Mouse (Mus musculus): ENCODE measurements around the gene Iqgap3.

The Iqgap3 gene

DNA sequence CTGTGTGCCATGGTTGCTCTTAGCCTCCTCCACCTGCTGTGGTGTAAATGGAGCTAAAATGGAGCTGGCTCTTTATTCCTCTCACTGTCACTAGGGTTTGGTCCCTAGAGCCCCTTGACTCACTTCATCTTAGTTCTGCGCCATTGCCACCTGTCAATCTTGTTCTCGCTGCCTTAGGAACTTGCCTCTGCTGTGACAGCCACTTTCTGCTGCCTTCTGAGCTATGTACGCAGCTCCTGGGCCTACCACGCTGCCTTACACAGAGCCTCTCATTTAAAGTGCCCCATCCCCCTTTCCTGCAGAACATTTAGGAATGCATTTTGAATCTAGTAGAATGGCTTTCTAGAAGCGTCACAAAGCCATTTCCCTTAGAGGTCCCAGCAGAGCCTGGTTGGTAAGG, 12.4 kb downstream of the Iqgap3 start:
- DNase-seq (ENCODE audit: low read depth, low spot score), result no peak

DNA sequence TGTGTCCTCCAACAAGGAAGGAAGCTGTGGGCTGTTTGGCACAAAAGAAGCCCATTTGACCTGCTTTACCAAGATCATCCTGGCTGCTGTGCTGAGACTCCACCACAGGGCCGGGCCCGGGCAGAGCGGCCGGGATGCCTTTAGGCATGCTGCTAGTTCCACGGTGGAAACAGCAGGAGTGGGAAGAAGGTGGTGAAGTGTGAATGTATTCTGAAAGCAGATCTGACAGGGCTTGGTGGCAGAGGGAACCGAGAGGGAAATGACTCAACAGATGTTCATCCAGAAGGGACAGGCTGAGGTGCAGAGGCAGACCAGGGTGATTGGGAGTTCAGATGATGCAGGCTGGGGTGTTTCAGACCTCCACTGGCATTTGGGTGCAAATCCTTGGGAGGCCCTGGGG, 15.9 kb downstream of the Iqgap3 start:
- DNase-seq (ENCODE audit: low read depth, low spot score), result no peak

DNA sequence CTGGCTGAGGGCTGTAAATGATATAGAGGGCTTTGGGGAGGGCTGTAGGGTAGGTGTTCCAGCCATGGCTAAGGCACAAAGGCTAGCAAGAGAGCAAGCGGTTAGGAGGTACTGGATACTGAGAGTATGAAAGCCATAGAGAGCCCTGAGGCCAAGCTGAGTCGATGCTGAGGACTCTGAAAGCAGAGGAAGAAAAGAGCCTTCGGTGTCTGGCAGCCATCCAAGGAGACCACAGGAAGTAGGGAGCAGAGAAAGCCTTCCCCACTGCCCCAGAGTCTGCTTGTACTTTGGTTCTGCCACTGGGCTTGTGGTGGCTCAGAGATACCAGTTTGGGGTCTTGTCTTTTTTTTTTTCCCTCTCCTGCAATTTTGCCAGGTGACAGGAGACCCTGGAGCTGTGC, 18.5 kb downstream of the Iqgap3 start:
- no peak for DNase-seq (ENCODE audit: low read depth, low spot score)

DNA sequence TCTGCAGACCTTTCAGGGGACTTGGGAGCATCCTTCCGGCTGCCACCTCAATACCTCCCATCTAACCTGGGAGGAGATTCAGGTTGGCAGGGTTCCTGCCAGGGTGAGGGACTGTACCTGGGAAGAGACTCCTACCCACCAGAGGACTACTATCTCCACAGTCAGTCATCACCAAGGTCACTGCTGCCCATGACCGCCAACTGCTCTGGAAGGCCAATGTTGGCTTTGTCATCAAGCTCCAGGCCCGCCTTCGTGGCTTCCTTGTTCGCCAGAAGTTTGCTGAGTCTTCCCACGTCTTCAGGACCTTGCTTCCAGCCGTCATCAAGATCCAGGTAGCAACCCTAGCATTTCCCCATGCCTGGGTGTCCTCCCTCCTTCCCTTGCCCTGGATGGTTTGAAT, 20.0 kb downstream of the Iqgap3 start:
- no peak for DNase-seq (ENCODE audit: low read depth, low spot score)

DNA sequence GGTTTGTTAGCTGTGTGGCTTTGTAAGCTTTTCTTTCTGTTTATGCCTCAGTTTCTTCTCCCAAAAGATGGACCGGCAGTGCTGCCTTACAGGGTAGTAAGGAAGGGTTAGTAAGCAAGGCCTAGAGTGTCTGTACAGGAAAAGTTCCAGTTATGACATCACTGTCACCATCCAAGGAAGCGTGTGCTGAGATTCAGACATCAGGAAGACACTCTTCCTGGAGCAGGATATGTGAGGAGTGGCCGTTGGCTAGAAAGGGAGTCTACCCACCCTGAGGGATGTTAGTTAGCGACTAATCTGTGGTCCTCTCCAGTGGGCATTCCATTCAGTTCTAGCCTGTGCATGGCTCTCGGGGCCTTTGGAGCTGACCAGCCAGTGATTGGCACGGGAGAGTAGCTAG, 20.4 kb downstream of the Iqgap3 start:
- no peak for DNase-seq (ENCODE audit: low read depth, low spot score)

DNA sequence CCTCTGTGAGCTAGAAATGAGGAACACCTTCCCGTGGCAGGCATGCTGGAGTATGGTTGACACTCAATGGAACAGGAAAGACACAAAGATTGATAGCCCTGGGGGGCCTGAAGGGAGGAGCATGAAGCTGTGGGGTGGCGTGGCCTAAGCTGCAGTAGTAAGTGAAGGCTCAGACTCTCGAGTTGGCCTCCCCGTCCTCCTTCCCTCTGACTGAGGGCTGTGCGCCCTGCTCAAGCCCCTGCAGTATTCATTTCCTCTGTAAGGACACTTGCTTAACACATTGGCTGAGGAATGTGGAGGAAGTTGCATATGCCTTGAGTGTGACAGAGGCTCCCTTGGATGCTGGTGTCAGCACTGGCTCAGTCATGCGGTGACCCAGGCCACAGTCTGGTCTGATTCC, 20.8 kb downstream of the Iqgap3 start:
- no peak for DNase-seq (ENCODE audit: low read depth, low spot score)

DNA sequence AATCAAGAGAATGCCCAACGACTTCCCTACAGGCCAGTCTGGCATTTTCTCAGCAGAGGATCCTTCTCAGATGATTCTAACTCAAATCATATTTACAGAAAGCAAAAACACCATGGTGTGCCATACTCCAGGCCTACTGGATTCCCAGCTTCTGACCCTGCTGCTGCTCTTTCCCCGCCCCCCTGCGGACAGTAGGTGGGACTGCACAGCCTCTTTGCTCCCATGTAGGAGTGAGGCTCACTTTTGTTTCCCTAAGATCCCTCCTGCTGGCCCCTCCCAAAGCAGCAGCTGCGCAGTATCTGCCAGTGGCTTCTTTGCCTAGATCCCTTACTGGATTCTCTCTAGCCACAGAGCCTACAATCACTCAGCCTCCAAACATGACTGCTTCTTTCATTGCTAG, 24.4 kb downstream of the Iqgap3 start:
- no peak for DNase-seq (ENCODE audit: low read depth, low spot score)

DNA sequence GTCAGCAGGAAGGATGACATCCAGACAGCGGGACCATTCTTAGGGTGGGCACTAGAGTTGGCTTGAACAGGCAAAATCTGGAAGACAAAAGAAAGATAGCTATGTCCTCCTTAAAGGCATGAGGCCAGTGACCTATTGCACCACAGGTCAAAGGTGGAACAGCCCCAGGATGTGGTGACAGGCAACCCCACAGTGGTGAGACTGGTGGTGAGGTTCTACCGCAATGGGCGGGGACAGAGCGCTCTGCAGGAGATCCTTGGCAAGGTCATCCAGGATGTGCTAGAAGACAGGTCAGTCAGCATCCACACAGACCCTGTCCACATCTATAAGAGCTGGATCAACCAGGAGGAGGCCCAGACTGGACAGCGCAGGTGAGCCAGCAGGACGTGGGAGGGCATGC, 27.4 kb downstream of the Iqgap3 start:
- DNase-seq (ENCODE audit: low read depth, low spot score), result no peak

DNA sequence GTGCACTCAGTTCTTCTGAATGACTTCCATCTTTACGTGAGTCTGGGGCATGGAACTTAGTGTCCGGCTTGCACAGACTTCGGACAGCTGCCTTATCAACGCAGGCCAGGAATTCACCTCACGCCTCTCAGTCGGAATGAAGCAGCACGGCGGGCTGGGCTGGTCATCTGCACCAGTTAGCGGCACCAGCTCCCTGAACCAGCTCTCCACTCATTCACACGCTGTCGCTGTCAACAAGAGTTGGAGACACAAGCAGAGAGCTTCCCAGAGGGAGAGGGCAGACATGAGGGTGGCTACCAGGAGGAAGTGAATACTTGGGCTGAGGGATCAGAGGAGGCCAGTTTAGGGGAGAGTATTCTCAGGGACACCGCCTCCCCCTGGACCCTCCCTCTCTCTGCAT, 32.6 kb downstream of the Iqgap3 start:
- DNase-seq (ENCODE audit: low read depth, low spot score), result no peak

DNA sequence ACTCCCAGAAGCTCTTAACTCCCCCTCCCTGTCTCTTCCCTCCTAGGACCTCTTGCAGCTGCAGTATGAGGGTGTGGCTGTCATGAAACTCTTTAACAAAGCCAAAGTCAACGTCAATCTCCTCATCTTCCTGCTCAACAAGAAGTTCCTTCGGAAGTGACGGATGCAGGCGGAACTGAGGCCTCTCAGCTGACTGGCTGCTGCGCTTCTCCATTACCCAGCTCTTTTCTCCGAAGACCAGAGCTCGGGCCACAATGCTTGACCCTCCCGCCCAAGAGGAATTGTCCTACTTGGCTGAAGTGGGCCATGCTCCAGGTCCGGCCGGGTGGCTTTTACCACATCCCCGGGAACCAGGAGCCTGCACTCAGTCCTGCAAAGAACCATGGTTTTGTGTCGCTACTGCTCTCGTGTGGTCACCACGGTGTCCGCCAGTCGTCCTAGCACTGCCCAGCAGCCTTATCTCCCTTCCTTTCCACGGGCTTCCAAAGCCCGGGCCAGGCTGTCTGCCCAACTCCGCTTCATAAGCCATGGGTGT, 38.4 kb downstream of the Iqgap3 start:
- DNase-seq (ENCODE audit: low read depth, low spot score), result no peak

DNA sequence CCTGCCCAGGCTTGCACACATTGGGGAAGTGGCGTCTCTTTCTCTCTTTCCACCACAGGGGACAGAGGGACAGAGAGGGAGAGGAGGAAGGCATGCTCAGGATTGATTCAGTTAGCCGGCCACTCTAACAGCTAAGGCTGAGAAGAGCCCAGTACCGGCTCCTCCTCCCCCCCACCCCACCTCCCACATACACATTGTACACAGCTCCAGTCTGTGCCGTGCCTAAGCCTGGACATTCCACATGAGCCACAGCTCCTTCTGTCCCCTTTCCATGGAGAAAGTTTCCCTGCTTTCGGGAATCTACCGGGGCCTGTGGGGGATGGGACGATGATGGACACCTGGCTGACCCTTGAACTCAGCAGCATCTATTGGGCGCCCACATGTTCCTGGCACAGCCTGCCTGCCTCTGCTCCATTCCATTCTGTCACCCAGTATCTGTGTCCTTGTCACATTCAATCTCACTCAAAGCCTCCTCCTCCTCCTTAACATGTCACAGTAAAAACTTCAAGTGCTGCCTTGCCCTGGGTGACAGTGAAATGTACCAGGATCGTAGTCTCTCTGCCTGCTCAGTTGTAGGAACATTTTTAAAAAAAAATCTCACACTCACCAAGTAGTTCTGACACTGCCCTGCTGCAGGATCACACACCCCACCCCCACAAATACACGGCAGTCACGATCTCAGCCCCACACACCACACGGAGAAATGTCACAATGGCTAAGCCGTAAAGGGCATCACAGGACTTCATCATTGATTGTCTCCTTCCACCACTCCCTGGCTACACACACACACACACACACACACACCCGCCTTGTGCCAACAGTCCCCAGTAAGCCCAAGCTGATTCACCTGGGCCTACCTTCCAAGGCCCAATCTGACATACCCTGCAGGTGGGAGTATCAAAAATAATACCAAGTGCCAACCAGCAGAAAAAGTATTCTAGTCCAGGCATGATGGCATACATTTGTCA, 39.7 kb downstream of the Iqgap3 start:
- DNase-seq (ENCODE audit: low read depth, low spot score), result no peak

DNA sequence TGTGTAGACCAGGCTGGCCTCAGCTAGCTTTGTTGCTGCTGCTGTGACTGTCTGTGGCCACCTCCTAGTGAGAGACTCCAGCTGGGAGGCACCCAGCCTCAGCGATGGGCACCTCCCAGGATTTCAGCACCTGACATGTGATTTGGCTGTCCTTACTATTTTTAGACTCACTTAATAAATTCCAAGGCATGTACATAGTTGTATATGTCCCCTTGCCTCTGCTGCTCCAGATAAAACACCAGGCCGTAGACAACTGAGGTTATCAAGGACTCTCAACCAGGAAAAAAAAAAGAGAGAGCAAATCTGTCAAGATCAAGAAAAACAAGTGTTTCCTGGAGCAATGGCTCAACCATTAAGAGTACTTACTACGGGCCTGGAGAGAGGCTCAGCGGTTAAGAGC, 43.4 kb downstream of the Iqgap3 start:
- DNase-seq (ENCODE audit: low read depth, low spot score), result no peak

DNA sequence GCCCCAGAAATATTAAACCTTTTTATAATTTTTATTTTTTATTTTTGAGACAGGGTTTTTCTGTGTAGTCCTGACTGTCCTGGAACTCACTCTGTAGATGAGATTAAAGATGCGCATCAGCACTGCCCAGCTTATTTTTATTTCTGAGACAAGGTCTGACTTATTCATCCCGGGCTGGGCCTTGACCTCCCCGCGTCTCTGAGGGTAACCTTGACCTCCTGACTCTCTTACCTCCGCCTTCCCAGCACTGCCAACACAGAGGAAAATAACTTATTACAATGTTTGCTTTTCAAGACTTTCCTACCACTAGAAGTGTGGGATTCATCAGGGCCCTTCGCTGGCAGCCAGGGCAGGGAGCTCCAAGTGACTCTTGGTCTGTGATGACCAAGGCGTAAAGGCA, 44.4 kb downstream of the Iqgap3 start:
- DNase-seq (ENCODE audit: low read depth, low spot score), result no peak

DNA sequence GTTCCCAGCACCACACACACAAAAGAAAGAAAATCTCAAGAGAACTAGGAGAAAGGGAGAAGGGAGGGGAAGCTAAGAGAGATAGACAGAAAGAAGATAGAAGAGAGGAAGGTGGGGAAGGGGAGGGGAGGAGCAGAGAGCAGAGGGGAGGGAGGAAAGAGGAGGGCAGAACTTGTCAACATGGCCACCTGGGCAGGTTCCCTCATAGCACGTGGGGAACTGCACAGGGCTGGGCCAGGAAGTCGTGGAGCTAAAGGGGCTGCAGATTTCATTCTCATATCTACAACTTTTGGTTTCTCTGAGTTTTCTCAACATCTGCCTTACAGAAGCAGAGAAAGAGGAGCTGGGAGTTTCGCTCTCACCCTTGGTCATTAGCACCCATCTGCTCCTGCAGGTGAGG, 45.9 kb downstream of the Iqgap3 start:
- no peak for DNase-seq (ENCODE audit: low read depth, low spot score)

DNA sequence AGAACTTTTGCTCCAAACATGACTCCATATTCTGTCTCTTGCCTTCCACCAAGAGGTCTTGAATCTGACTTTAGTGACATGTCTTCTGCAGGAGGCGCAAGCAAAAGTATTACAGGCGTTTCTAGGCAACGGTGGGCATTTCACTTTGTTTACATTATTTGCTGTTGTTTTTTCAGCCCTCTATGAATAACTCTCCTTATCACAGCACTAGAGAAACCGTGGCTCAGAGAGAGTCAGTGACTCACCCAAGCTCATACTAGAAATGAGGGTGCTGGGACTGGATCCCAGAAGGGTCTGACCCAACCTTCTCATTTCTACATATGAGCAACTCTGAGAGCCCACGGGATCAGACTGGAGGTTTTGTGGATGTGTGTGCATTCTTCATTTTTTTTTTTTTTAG, 46.3 kb downstream of the Iqgap3 start:
- no peak for DNase-seq (ENCODE audit: low read depth, low spot score)

DNA sequence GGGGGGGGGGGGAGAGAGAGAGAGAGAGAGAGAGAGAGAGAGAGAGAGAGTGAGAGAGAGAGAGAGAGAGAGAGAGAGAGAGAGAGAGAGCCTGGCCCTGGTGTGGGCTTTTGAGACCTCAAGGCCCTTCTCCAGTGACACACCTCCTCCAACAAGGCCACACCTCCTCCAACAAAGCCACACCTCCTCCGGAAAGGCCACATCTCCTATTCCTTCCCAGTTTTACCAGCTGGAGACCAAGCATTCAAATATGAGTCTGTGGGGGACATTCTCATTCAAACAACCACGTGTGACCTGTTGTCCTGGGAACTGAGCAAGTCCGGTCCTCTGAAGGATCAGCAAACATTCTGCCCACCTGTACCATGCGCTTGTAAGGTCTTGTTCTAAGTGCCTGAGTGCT, 47.2 kb downstream of the Iqgap3 start:
- no peak for DNase-seq (ENCODE audit: low read depth, low spot score)

DNA sequence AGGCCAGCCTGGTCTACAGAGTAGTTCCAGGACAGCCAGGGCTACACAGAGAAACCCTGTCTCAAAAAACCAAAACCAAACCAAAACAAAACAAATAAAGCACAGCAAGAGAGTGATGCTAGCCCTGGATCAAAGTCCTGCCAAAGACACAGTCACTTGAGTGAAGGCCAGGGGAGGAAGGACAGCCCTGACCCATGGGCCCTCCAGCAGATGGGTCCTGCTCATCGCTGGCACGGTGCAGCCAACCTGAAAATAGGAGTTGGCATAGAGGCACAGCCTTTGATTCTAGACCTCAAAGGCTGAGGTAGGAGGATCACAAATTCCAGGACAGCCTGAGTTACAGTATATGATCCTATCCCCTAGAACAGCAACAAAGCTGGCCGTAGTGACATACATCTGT, 49.3 kb downstream of the Iqgap3 start:
- DNase-seq (ENCODE audit: low read depth, low spot score), result no peak

DNA sequence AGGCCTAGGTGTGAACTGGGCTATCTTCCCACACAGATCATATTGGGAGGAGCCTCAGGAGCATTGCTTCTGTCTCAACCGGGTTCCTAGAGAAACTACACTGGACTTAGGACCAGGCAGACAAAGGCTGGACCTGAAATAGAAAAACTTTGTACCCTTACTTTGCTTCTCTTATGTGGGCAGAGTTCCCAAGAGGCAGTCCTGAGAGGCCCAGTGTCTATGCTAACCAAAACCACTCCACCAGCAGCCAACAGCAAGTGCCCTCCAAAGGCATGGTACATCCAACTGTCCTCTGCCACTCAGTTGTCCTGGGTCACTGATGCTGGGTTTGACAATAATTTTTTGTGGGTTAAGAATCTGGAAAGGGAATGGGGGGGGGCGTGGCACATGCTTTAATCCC, 50.7 kb downstream of the Iqgap3 start:
- DNase-seq (ENCODE audit: low read depth, low spot score), result no peak

DNA sequence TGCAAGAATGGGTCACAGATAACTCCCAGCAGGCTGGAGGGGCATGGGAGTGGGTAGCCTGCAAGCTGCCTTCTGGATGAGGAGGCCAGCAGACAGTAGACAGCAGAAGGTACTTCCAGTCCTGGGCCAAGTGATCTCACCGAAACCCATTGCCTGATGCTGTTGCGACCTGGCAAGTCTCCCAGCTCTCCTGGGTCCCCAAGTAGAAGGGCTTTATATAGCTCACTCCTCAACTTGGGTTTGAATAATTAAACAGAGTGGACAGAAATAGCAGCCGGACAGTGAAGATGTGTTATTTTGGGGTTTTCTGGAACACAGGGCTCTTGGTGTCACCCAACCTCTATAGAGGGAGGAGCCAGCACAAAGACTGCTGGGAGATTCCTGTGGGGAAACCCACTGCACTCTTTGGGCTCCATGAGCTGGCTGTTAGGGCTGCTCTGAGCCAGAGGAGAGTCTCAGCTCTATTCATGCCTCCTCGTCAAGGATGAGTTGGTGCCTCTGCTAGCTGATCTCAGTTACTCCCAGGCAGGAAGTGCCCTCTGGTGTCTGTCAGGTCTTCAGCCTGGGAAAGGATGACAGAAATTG, 51.5 kb downstream of the Iqgap3 start:
- no peak for DNase-seq (ENCODE audit: low read depth, low spot score)

DNA sequence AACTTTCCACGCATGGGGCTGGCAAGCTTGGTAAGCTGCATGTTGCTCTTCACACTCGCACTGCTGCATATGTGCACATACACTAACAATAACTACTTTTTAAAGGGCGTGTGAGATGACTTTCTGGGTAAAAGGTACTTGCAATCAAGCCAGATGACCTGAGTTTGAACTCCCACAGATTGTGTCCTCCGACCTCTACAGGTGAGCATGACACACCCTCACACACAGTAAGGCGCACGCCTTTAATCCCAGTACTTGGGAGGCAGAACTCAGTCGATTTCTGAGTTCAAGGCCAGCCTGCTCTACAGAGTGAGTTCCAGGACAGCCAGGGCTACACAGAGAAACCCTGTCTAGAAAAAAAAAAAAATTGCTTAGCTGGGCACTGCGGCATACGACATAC, 54.6 kb downstream of the Iqgap3 start:
- DNase-seq (ENCODE audit: low read depth, low spot score), result no peak

DNA sequence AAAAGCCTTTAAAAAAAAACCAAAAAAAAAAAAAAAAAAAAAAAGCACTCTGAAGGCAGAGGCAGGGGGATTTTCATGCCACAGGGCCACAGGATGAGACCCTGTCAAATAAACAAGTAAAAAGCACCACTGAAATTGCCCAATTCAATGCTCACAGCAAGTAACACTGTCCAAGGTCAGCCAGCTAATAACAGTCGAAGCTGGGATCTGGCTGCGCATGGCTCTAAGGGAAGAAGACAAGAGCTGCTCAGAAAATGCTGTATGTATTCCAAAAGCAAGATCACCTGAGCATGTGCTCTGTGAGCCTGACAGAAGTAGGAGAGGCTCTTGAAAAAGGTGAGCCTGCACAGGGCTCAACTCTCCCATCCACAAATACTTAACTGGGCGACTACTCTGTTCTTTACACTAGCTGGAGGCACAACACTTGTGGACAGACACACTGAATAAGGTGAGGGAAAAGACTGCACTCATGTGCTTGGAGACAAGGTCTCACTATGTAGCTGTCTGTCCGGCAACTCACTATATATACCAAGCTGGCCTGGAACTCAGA, 55.2 kb downstream of the Iqgap3 start:
- no peak for DNase-seq (ENCODE audit: low read depth, low spot score)

DNA sequence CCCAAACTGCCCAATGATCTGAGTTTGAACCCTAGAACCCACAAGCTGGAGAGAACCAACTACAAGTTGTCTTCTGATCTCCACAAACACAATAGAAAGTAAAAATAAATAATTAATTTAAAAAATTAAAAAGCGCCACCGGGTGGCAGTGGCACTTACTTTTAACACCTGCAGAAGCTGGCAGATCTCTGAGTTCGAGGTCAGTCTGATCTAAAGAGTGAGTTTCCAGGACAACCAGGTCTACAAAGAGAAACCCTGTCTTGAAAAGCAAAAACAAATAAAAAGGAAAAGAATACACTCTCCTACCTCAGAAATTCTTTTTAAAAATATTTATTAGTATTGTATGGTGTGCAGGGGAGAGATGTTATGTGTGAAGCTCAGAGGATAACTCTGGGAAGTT, 56.0 kb downstream of the Iqgap3 start:
- DNase-seq (ENCODE audit: low read depth, low spot score), result no peak

Measured in c-Kit-negative CD71-positive TER-119-positive erythroid progenitor cells, embryonic 14.5 days (primary cell).